Mouse (Mus musculus): ENCODE data around the gene Fbxl7.

DNA sequence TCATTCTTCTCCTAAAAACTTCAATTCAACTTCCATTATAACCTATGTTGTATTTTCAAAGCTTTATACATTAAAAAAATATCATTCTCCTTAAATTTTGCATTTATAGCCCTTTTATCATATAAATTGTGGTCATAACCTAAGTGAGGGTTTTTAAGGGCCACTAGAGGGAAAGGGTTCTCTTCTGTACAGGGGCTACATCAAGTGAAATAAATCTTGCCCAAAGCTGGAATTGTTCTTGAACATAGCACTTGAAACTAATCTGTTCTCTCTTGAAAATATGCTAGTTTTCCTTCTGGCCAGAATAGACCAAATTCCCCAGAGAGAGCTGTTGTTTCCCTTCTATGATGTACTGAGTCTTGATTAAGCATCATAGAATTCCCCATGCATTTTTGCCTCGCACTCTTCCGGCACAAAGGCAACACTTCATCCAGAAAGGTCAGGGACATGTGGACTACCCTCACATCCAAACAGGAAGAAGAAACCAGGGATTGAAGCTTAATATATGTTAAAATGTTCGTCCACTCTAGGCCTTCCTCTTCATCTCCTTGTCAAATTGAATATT, 95.8 kb downstream of the Fbxl7 start:
- TF ChIP-seq CTCF (IDR thresholded peaks at IDR 0.05; ENCODE audit: low read depth) (no peak), EP300 (IDR thresholded peaks at IDR 0.05; ENCODE audit: low read depth) (no peak)

All from liver, postnatal 0 days (tissue).